Mouse (Mus musculus) heart, embryonic 11.5 days (tissue): ENCODE measurements around the gene Clec4n. TPM values are rescaled to one million over a fixed set of nuclear protein-coding genes. Genes with fewer than 3 reads are reported as not detected.
"Not testable (repeated sequence)": the region's sequence is repeated elsewhere in the genome, so short reads cannot be mapped to it uniquely, and the experiment has no call there.

Experiments used
- ATAC-seq: fragments of 200-750 bp; cut with Nextera tagmentation; replicated peaks from 2 replicates; pipeline ENCODE4 v1.8.0; 2017; ENCODE audit warnings: moderate library complexity; ENCODE audit not compliant: insufficient number of reproducible peaks, low FRiP score, low TSS enrichment
- H3K27ac ChIP-seq: fragments of 300-500 bp; sonication (generic); 2 replicates; pipeline ENCODE4 v1.5.1; 2014; ENCODE audit warnings: mild to moderate bottlenecking, low read depth, low read length
- H3K27me3 ChIP-seq: fragments of 300-500 bp; sonication (generic); 2 replicates; pipeline ENCODE4 v1.6.1; 2014; ENCODE audit warnings: mild to moderate bottlenecking, low read length, mixed read lengths; ENCODE audit not compliant: control insufficient read depth, insufficient read depth
- H3K36me3 ChIP-seq: fragments of 300-500 bp; sonication (generic); 2 replicates; pipeline ENCODE4 v1.6.1; 2014; ENCODE audit warnings: mild to moderate bottlenecking, low read length, moderate library complexity, mixed read lengths; ENCODE audit not compliant: control insufficient read depth, insufficient read depth
- H3K4me1 ChIP-seq: fragments of 300-500 bp; sonication (generic); 2 replicates; pipeline ENCODE4 v1.6.1; 2014; ENCODE audit warnings: low read length; ENCODE audit not compliant: control insufficient read depth, insufficient read depth
- H3K4me2 ChIP-seq: fragments of 300-500 bp; sonication (generic); 2 replicates; pipeline ENCODE4 v1.6.1; 2014; ENCODE audit warnings: mild to moderate bottlenecking, moderate library complexity
- H3K4me3 ChIP-seq: fragments of 300-500 bp; sonication (generic); 2 replicates; pipeline ENCODE4 v1.5.1; 2014; ENCODE audit warnings: low read depth, low read length
- H3K9ac ChIP-seq: fragments of 300-500 bp; sonication (generic); 2 replicates; pipeline ENCODE4 v1.6.1; 2014; ENCODE audit warnings: mild to moderate bottlenecking, low read depth, low read length, moderate library complexity
- H3K9me3 ChIP-seq: fragments of 300-500 bp; sonication (generic); replicated peaks from 2 replicates; pipeline ENCODE4 v1.6.1; 2016; ENCODE audit warnings: low read length; ENCODE audit not compliant: control insufficient read depth
- WGBS: fragments of 180-500 bp; shearing (Covaris S2); extraction: QIAGEN DNeasy Blood & Tissue Kit; methylation state at CpG from one replicate; pipeline ENCODE4 v1.1.7; 2014; ENCODE audit not compliant: insufficient replicate concordance; 5-methylcytosine and 5-hydroxymethylcytosine counted together
- polyA plus RNA-seq: library from polyadenylated mRNA; unstranded; fragments of >200 nt; fragmentation: Nextera tagmentation; extraction: Ambion mirVana; gene quantifications from 2 replicates; pipeline ENCODE4 v1.2.1, GENCODE M21; 2014

Gene Clec4n
- polyA plus RNA-seq, 1 experiment from 2014 or later = 0.34 TPM

- Histone ChIP-seq H3K27me3 (no peaks in the 10 kb centered on the region), H3K27ac (no peak overlapping the region), H3K9ac (no peak overlapping the region), H3K36me3 (no peaks in the 10 kb centered on the region), H3K4me1 (no peaks in the 10 kb centered on the region), H3K4me2 (no peak overlapping the region), H3K9me3 (no peaks in the 10 kb centered on the region), H3K4me3 (no peak overlapping the region)
- WGBS = 77% methylated on average over 5 of the region's 5 CpGs
- ATAC-seq = no peak
Observed at GRCm38 (mm10) chr6:123244201-123244600, 14.6 kb downstream of the Clec4n start.

GRCm38 (mm10) chr6:123248862-123249261 is 19.2 kb downstream of the Clec4n start:
- not testable (repeated sequence) for ATAC-seq, H3K36me3 ChIP-seq, H3K4me1 ChIP-seq, H3K4me2 ChIP-seq, H3K27me3 ChIP-seq, H3K9me3 ChIP-seq, H3K9ac ChIP-seq, H3K27ac ChIP-seq, H3K4me3 ChIP-seq
- WGBS = 80% methylated on average over 2 of the region's 2 CpGs

GRCm38 (mm10) chr6:123252735-123253134 is 23.1 kb downstream of the Clec4n start:
- no peak overlapping the region for H3K4me2 ChIP-seq
- H3K27ac ChIP-seq = no peak overlapping the region
- H3K36me3 ChIP-seq = no peaks in the 10 kb centered on the region
- H3K4me3 ChIP-seq = no peak overlapping the region
- H3K4me1 ChIP-seq = no peaks in the 10 kb centered on the region
- no peak for ATAC-seq
- no peak overlapping the region for H3K9ac ChIP-seq
- H3K9me3 ChIP-seq = no peaks in the 10 kb centered on the region
- H3K27me3 ChIP-seq = no peaks in the 10 kb centered on the region

- no peaks in the 10 kb centered on the region for H3K36me3 ChIP-seq
- no peaks in the 10 kb centered on the region for H3K4me1 ChIP-seq
- WGBS = 67% methylated on average over 3 of the region's 3 CpGs
- no peak overlapping the region for H3K27ac ChIP-seq
- H3K9me3 ChIP-seq = no peaks in the 10 kb centered on the region
- no peak overlapping the region for H3K4me2 ChIP-seq
- no peak overlapping the region for H3K4me3 ChIP-seq
- ATAC-seq = no peak
- no peaks in the 10 kb centered on the region for H3K27me3 ChIP-seq
- no peak overlapping the region for H3K9ac ChIP-seq
Observed at GRCm38 (mm10) chr6:123258946-123259345, 29.3 kb downstream of the Clec4n start.

- H3K9me3 ChIP-seq = no peaks in the 10 kb centered on the region
- H3K4me1 ChIP-seq = no peaks in the 10 kb centered on the region
- 72% methylated on average over 4 of the region's 4 CpGs for WGBS
- H3K4me2 ChIP-seq = no peak overlapping the region
- no peak overlapping the region for H3K27ac ChIP-seq
- no peaks in the 10 kb centered on the region for H3K27me3 ChIP-seq
- no peak for ATAC-seq
- no peak overlapping the region for H3K9ac ChIP-seq
- no peak overlapping the region for H3K4me3 ChIP-seq
- H3K36me3 ChIP-seq = no peaks in the 10 kb centered on the region
Observed at GRCm38 (mm10) chr6:123259889-123260603, 30.4 kb downstream of the Clec4n start.

GRCm38 (mm10) chr6:123260868-123261267 is 31.2 kb downstream of the Clec4n start:
- 71% methylated on average over 1 of the region's 1 CpGs for WGBS
- no peaks in the 10 kb centered on the region for H3K9me3 ChIP-seq
- H3K27me3 ChIP-seq = no peaks in the 10 kb centered on the region
- H3K36me3 ChIP-seq = no peaks in the 10 kb centered on the region
- no peak overlapping the region for H3K27ac ChIP-seq
- H3K9ac ChIP-seq = no peak overlapping the region
- H3K4me1 ChIP-seq = no peaks in the 10 kb centered on the region
- no peak overlapping the region for H3K4me2 ChIP-seq
- no peak for ATAC-seq
- H3K4me3 ChIP-seq = no peak overlapping the region

GRCm38 (mm10) chr6:123261555-123262161 is 32.0 kb downstream of the Clec4n start, which contains the start of gene Clec4d:
TSS of gene Clec4d (plus strand) at chr6:123262111.
- no peak within 1 kb of the TSS for H3K9ac ChIP-seq
- H3K9me3 ChIP-seq = no peaks in the 10 kb centered on the region
- H3K4me1 ChIP-seq = no peaks in the 10 kb centered on the region
- no peak within 1 kb of the TSS for H3K4me2 ChIP-seq
- 63% methylated on average over 4 of the region's 4 CpGs for WGBS
- H3K36me3 ChIP-seq = no peaks in the 10 kb centered on the region
- no peak within 1 kb of the TSS for H3K27ac ChIP-seq
- no peak within 1 kb of the TSS for H3K4me3 ChIP-seq
- no peaks in the 10 kb centered on the region for H3K27me3 ChIP-seq
- no peak for ATAC-seq

GRCm38 (mm10) chr6:123264194-123264593 is 34.6 kb downstream of the Clec4n start:
- no peaks in the 10 kb centered on the region for H3K27me3 ChIP-seq
- no peaks in the 10 kb centered on the region for H3K4me1 ChIP-seq
- no peak for ATAC-seq
- H3K9me3 ChIP-seq = 0 out of 2 replicates have a peak, but pooled peaks cover 2% of the 10 kb centered on the region
- no peak overlapping the region for H3K4me3 ChIP-seq
- no peaks in the 10 kb centered on the region for H3K36me3 ChIP-seq
- 74% methylated on average over 3 of the region's 3 CpGs for WGBS
- H3K9ac ChIP-seq = no peak overlapping the region
- no peak overlapping the region for H3K27ac ChIP-seq
- H3K4me2 ChIP-seq = no peak overlapping the region

- Histone ChIP-seq H3K4me3 (no peak overlapping the region), H3K9ac (no peak overlapping the region), H3K9me3 (0 out of 2 replicates have a peak, but pooled peaks cover 2% of the 10 kb centered on the region), H3K36me3 (no peaks in the 10 kb centered on the region), H3K4me2 (no peak overlapping the region), H3K27me3 (no peaks in the 10 kb centered on the region), H3K4me1 (no peaks in the 10 kb centered on the region), H3K27ac (no peak overlapping the region)
- ATAC-seq = no peak
- WGBS = 80% methylated on average over 4 of the region's 4 CpGs
Observed at GRCm38 (mm10) chr6:123265809-123266208, 36.2 kb downstream of the Clec4n start.
